In genomic region chr7:46471054-46471737, GRCm38 (mm10) we compare ENCODE assay signal across 21 mouse cellular contexts.
DNase-seq lines count a peak whose midpoint lies in the region; ATAC-seq lines count a peak whose summit lies in the region.
"Had no signal": no experiment of that assay in that cellular context is flagged by ENCODE, and none has a peak within 500 bp of the region (broad histone marks: within the 10 kb centered on the region; RNA-seq: fewer than 3 reads in every experiment).

No protein-coding gene starts in this region.

- no peak overlapping the region for H3K27ac ChIP-seq in heart, embryonic 12.5 days (ENCODE audit: poor library complexity, severe bottlenecking)
- H3K27ac ChIP-seq: embryonic facial prominence, embryonic 15.5 days; forebrain, embryonic 10.5 days; gastrocnemius, adult 2 months; heart, embryonic 13.5 days; hindbrain, embryonic 10.5 days; hindbrain, embryonic 14.5 days had no signal

- intact Hi-C loops in heart, postnatal 36 days (cut with DNase I) = no loop called here
- intact Hi-C loops in heart, postnatal 14 days (cut with DNase I) = no loop called here

- peak overlapping the region; percentile 15; the same call in 1 of the 2 replicates for H3K4me2 ChIP-seq in heart, embryonic 12.5 days
- H3K4me2 ChIP-seq: embryonic facial prominence, embryonic 15.5 days; heart, embryonic 13.5 days; hindbrain, embryonic 14.5 days had no signal

- WGBS in heart, embryonic 12.5 days = 27% methylated on average over 7 of the region's 7 CpGs

- H3K36me3 ChIP-seq in heart, embryonic 12.5 days = no peaks in the 10 kb centered on the region
- H3K36me3 ChIP-seq in megakaryocyte, embryonic 14.5 days (replicated peaks; ENCODE audit: low read length) = no peaks in the 10 kb centered on the region
- H3K36me3 ChIP-seq: embryonic facial prominence, embryonic 15.5 days; forebrain, embryonic 10.5 days; heart, embryonic 13.5 days; hindbrain, embryonic 10.5 days had no signal

- H3K9me3 ChIP-seq in heart, embryonic 12.5 days (replicated peaks) = no peaks in the 10 kb centered on the region
- H3K9me3 ChIP-seq in megakaryocyte, embryonic 14.5 days = no peaks in the 10 kb centered on the region
- H3K9me3 ChIP-seq: embryonic facial prominence, embryonic 15.5 days; forebrain, embryonic 10.5 days; heart, embryonic 13.5 days; hindbrain, embryonic 10.5 days had no signal

- H3K9ac ChIP-seq in heart, embryonic 12.5 days = no peak overlapping the region
- H3K9ac ChIP-seq: embryonic facial prominence, embryonic 15.5 days; heart, embryonic 13.5 days; hindbrain, embryonic 14.5 days had no signal

- H3K27me3 ChIP-seq in heart, embryonic 12.5 days (replicated peaks) = no peaks in the 10 kb centered on the region
- peaks cover 14% of the 10 kb centered on the region for H3K27me3 ChIP-seq in megakaryocyte, embryonic 14.5 days (replicated peaks)
- H3K27me3 ChIP-seq: embryonic facial prominence, embryonic 15.5 days; heart, embryonic 13.5 days had no signal

- H3K4me3 ChIP-seq in heart, embryonic 12.5 days = no peak overlapping the region
- H3K4me3 ChIP-seq in megakaryocyte, embryonic 14.5 days (replicated peaks) = peak overlapping the region; percentile 18
- H3K4me3 ChIP-seq: embryonic facial prominence, embryonic 15.5 days; erythroblast, embryonic 14.5 days; forebrain, embryonic 10.5 days; gastrocnemius, adult 2 months; heart, embryonic 13.5 days; hindbrain, embryonic 10.5 days had no signal

- no peak for DNase-seq in heart, postnatal 36 days
- DNase-seq in MEL-GATA-1-ER (ENCODE audit: extremely low read depth, low read depth) = peak; percentile 19
- DNase-seq in urinary bladder, postnatal 4 days (ENCODE audit: low spot score in 2 of 2) = no peak
- DNase-seq in heart, postnatal 14 days = no peak
- DNase-seq: adrenal gland, adult 2 months; adrenal gland, postnatal 25 days; cerebellum, adult 2 months; cerebellum, postnatal 14 days; embryo, embryonic 11 days; gastrocnemius, adult 2 months; gastrocnemius, postnatal 25 days had no signal

- peak; percentile 53; the same call in 1 of the 2 replicates for ATAC-seq in heart, embryonic 12.5 days (ENCODE audit: insufficient number of reproducible peaks, low FRiP score)
- no peak for ATAC-seq in megakaryocyte, adult 5-6 weeks (ENCODE audit: poor library complexity, severe bottlenecking)
- ATAC-seq: forebrain, embryonic 14.5 days had no signal

- peaks cover 27% of the 10 kb centered on the region for H3K4me1 ChIP-seq in heart, embryonic 12.5 days (replicated peaks)
- H3K4me1 ChIP-seq in megakaryocyte, embryonic 14.5 days = peaks cover 31% of the 10 kb centered on the region
